Comparison of ENCODE assay signal across 16 mouse cellular contexts in the genomic region with DNA sequence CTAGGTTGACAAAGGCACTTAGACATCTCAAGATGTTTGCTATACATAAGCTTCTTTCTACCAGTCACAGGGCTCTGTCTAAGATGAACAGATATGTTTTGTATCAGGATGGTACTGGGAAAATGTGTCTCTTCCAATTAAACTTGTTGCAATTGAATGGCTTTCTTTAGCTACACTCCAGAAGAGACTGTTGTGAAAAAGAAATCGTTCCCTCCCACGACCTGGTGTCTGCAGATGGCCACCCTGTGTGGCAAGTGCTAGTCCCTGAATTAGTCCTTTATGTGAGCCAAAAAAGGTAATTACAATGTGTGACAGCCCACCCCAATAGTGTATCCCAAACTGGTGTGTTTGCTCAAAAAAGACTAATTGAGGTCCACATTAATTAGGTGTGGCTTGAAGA.
"Had no signal": no experiment of that assay in that cellular context is flagged by ENCODE, and none has a peak within 500 bp of the region (broad histone marks: within the 10 kb centered on the region; RNA-seq: fewer than 3 reads in every experiment).

No protein-coding gene starts in this region.

- ATAC-seq: midbrain, embryonic 16.5 days had no signal

- H3K4me3 ChIP-seq: limb, embryonic 13.5 days; midbrain, embryonic 12.5 days; neural tube, embryonic 13.5 days; stomach, embryonic 15.5 days had no signal

- DNase-seq: kidney, adult 11 months; kidney, adult 9 months; kidney, postnatal 36 days; left cerebral cortex, postnatal 4 days; lung, adult 18-20 months; retina, postnatal 1 day; spleen, adult 18-20 months; thymus, adult 18-20 months; thymus, postnatal 14 days had no signal

- H3K27ac ChIP-seq: kidney, postnatal 0 days; limb, embryonic 13.5 days; liver, embryonic 14.5 days; midbrain, embryonic 12.5 days; neural tube, embryonic 13.5 days; stomach, embryonic 15.5 days had no signal
